Mouse (Mus musculus): ENCODE measurements around the gene Btbd11. TPM values are rescaled to one million over a fixed set of nuclear protein-coding genes. Genes with fewer than 3 reads are reported as not detected.

The Btbd11 gene
- polyA plus RNA-seq, 1 experiment from 2014 or later: 1.9 TPM

- 91% methylated on average over 13 of the region's 13 CpGs for WGBS
- DNase-seq (ENCODE audit: low spot score): no peak
These were observed 192.2 kb downstream of the Btbd11 start for GRCm38 (mm10) chr10:85578571-85579465.

DNA sequence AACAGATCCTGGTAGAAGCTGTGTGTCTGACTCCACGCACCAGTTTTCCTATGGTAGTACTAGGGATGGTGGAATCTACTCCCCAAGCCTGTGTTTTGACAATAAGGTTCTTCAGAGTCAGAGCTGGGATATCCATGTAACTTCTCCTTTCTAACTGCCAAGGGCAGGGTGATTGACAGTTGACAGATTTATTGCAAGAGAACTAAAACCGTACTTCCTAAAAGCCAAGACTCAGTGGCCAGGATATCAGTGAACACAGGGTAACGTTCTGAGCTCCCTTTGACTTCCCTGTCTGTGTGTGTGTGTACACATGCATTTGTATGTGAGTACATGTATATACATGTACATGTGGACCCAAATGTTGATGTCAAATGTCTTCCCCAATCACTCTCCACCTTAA is 201.1 kb downstream of the Btbd11 start:
- DNase-seq (ENCODE audit: low spot score) (no peak), ATAC-seq (ENCODE audit: low FRiP score, low TSS enrichment) (no peak)
- Histone ChIP-seq H3K9me3 (ENCODE audit: control insufficient read depth, low read length) (no peaks in the 10 kb centered on the region), H3K27ac (replicated peaks) (no peak overlapping the region), H3K27me3 (ENCODE audit: control insufficient read depth, insufficient read depth, low read length) (no peaks in the 10 kb centered on the region), H3K4me2 (replicated peaks; ENCODE audit: low read depth) (no peak overlapping the region), H3K4me1 (replicated peaks; ENCODE audit: control insufficient read depth, insufficient read depth) (no peaks in the 10 kb centered on the region), H3K36me3 (ENCODE audit: control insufficient read depth, insufficient read depth, low read length) (no peaks in the 10 kb centered on the region), H3K9ac (ENCODE audit: low read length) (no peak overlapping the region), H3K4me3 (ENCODE audit: low read depth, low read length) (no peak overlapping the region)
- no peak for TF ChIP-seq CTCF (IDR thresholded peaks at IDR 0.05; ENCODE audit: low read depth)
- no peak for TF ChIP-seq EP300 (optimal IDR thresholded peaks at IDR 0.05)
- WGBS: 84% methylated on average over 3 of the region's 3 CpGs

More at GRCm38 (mm10) chr10:85578571-85579465, 192.2 kb downstream of the Btbd11 start:
- H3K27ac ChIP-seq (replicated peaks): no peak overlapping the region
- H3K9me3 ChIP-seq (ENCODE audit: control insufficient read depth, low read length): no peaks in the 10 kb centered on the region
- H3K36me3 ChIP-seq (ENCODE audit: control insufficient read depth, insufficient read depth, low read length): no peaks in the 10 kb centered on the region
- no peaks in the 10 kb centered on the region for H3K27me3 ChIP-seq (ENCODE audit: control insufficient read depth, insufficient read depth, low read length)
- ATAC-seq (ENCODE audit: low FRiP score, low TSS enrichment): no peak
- H3K4me2 ChIP-seq (replicated peaks; ENCODE audit: low read depth): no peak overlapping the region
- TF ChIP-seq CTCF (IDR thresholded peaks at IDR 0.05; ENCODE audit: low read depth): no peak
- TF ChIP-seq EP300 (optimal IDR thresholded peaks at IDR 0.05): no peak
- H3K4me3 ChIP-seq (ENCODE audit: low read depth, low read length): no peak overlapping the region
- no peaks in the 10 kb centered on the region for H3K4me1 ChIP-seq (replicated peaks; ENCODE audit: control insufficient read depth, insufficient read depth)
- no peak overlapping the region for H3K9ac ChIP-seq (ENCODE audit: low read length)

- ATAC-seq (ENCODE audit: low FRiP score, low TSS enrichment) (no peak), DNase-seq (ENCODE audit: low spot score) (no peak)
- Histone ChIP-seq H3K4me2 (replicated peaks; ENCODE audit: low read depth) (no peak overlapping the region), H3K27ac (replicated peaks) (no peak overlapping the region), H3K4me1 (replicated peaks; ENCODE audit: control insufficient read depth, insufficient read depth) (no peaks in the 10 kb centered on the region), H3K9me3 (ENCODE audit: control insufficient read depth, low read length) (no peaks in the 10 kb centered on the region), H3K9ac (ENCODE audit: low read length) (no peak overlapping the region), H3K4me3 (ENCODE audit: low read depth, low read length) (no peak overlapping the region), H3K27me3 (ENCODE audit: control insufficient read depth, insufficient read depth, low read length) (no peaks in the 10 kb centered on the region), H3K36me3 (ENCODE audit: control insufficient read depth, insufficient read depth, low read length) (no peaks in the 10 kb centered on the region)
- WGBS: 72% methylated on average over 2 of the region's 2 CpGs
- no peak for TF ChIP-seq EP300 (optimal IDR thresholded peaks at IDR 0.05)
- no peak for TF ChIP-seq CTCF (IDR thresholded peaks at IDR 0.05; ENCODE audit: low read depth)
These were observed 203.4 kb downstream of the Btbd11 start for GRCm38 (mm10) chr10:85590043-85590442.

DNA sequence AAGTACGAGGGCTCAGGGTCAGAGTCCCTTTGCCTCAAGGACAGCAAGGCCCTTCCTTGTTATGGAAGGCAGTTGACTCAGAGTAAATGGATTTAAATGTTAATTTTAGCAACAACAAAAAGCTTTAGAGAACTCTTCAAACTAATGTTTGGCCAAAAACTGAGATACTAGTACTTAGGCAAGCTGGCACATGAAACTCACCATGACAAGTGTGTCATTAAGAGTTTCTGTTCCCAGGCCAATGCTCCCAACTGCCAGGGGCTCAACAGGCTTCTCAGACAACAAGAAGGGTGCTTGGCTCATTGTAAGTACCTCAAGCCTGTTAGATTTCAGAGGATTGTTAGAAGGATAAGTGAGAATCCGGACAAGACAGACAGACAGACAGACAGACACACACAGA is 204.7 kb downstream of the Btbd11 start:
- Histone ChIP-seq H3K36me3 (ENCODE audit: control insufficient read depth, insufficient read depth, low read length) (no peaks in the 10 kb centered on the region), H3K4me2 (replicated peaks; ENCODE audit: low read depth) (no peak overlapping the region), H3K9ac (ENCODE audit: low read length) (no peak overlapping the region), H3K4me1 (replicated peaks; ENCODE audit: control insufficient read depth, insufficient read depth) (no peaks in the 10 kb centered on the region), H3K27ac (replicated peaks) (no peak overlapping the region), H3K4me3 (ENCODE audit: low read depth, low read length) (no peak overlapping the region), H3K9me3 (ENCODE audit: control insufficient read depth, low read length) (no peaks in the 10 kb centered on the region), H3K27me3 (ENCODE audit: control insufficient read depth, insufficient read depth, low read length) (no peaks in the 10 kb centered on the region)
- 87% methylated on average over 2 of the region's 2 CpGs for WGBS
- no peak for ATAC-seq (ENCODE audit: low FRiP score, low TSS enrichment)
- no peak for DNase-seq (ENCODE audit: low spot score)
- TF ChIP-seq EP300 (optimal IDR thresholded peaks at IDR 0.05) (no peak), CTCF (IDR thresholded peaks at IDR 0.05; ENCODE audit: low read depth) (no peak)

- H3K27ac ChIP-seq (replicated peaks): no peak overlapping the region
- no peak overlapping the region for H3K9ac ChIP-seq (ENCODE audit: low read length)
- H3K36me3 ChIP-seq (ENCODE audit: control insufficient read depth, insufficient read depth, low read length): no peaks in the 10 kb centered on the region
- DNase-seq (ENCODE audit: low spot score): peak; percentile 18
- H3K27me3 ChIP-seq (ENCODE audit: control insufficient read depth, insufficient read depth, low read length): no peaks in the 10 kb centered on the region
- H3K9me3 ChIP-seq (ENCODE audit: control insufficient read depth, low read length): no peaks in the 10 kb centered on the region
- H3K4me2 ChIP-seq (replicated peaks; ENCODE audit: low read depth): no peak overlapping the region
- no peak for ATAC-seq (ENCODE audit: low FRiP score, low TSS enrichment)
- 35% methylated on average over 6 of the region's 6 CpGs for WGBS
- H3K4me1 ChIP-seq (replicated peaks; ENCODE audit: control insufficient read depth, insufficient read depth): no peaks in the 10 kb centered on the region
- no peak overlapping the region for H3K4me3 ChIP-seq (ENCODE audit: low read depth, low read length)
- TF ChIP-seq EP300 (optimal IDR thresholded peaks at IDR 0.05) (no peak), CTCF (IDR thresholded peaks at IDR 0.05; ENCODE audit: low read depth) (no peak)
These were observed 205.4 kb downstream of the Btbd11 start for GRCm38 (mm10) chr10:85591986-85592385.

- H3K4me1 ChIP-seq (replicated peaks; ENCODE audit: control insufficient read depth, insufficient read depth): 0 out of 2 replicates have a peak, but pooled peaks cover 4% of the 10 kb centered on the region
- TF ChIP-seq EP300 (optimal IDR thresholded peaks at IDR 0.05) (no peak), CTCF (IDR thresholded peaks at IDR 0.05; ENCODE audit: low read depth) (no peak)
- H3K27me3 ChIP-seq (ENCODE audit: control insufficient read depth, insufficient read depth, low read length): no peaks in the 10 kb centered on the region
- WGBS: 87% methylated on average over 5 of the region's 5 CpGs
- no peak for ATAC-seq (ENCODE audit: low FRiP score, low TSS enrichment)
- H3K36me3 ChIP-seq (ENCODE audit: control insufficient read depth, insufficient read depth, low read length): no peaks in the 10 kb centered on the region
- no peaks in the 10 kb centered on the region for H3K9me3 ChIP-seq (ENCODE audit: control insufficient read depth, low read length)
- H3K4me2 ChIP-seq (replicated peaks; ENCODE audit: low read depth): no peak overlapping the region
- no peak overlapping the region for H3K9ac ChIP-seq (ENCODE audit: low read length)
- no peak overlapping the region for H3K27ac ChIP-seq (replicated peaks)
- no peak for DNase-seq (ENCODE audit: low spot score)
- H3K4me3 ChIP-seq (ENCODE audit: low read depth, low read length): no peak overlapping the region
These were observed 209.7 kb downstream of the Btbd11 start for GRCm38 (mm10) chr10:85596301-85596700.
